Mouse (Mus musculus) midbrain, embryonic 12.5 days (tissue): Measurements from ENCODE around the gene Plin1. TPM values are rescaled to one million over a fixed set of nuclear protein-coding genes. Genes with fewer than 3 reads are reported as not detected.

Experiments used
- ATAC-seq: fragments of 200-750 bp; cut with Nextera tagmentation; 2 replicates; pipeline ENCODE4 v1.8.0; 2017; ENCODE audit warnings: low read depth, moderate TSS enrichment, moderate library complexity; ENCODE audit not compliant: low FRiP score
- H3K27ac ChIP-seq: fragments of 300-500 bp; sonication (generic); replicated peaks from 2 replicates; pipeline ENCODE4 v1.5.1; 2016; ENCODE audit warnings: mild to moderate bottlenecking
- H3K27me3 ChIP-seq: fragments of 300-500 bp; sonication (generic); 2 replicates; pipeline ENCODE4 v1.6.1; 2016; ENCODE audit warnings: mild to moderate bottlenecking
- H3K36me3 ChIP-seq: fragments of 300-500 bp; sonication (generic); 2 replicates; pipeline ENCODE4 v1.6.1; 2016
- H3K4me1 ChIP-seq: fragments of 300-500 bp; sonication (generic); 2 replicates; pipeline ENCODE4 v1.6.1; 2016
- H3K4me2 ChIP-seq: fragments of 300-500 bp; sonication (generic); replicated peaks from 2 replicates; pipeline ENCODE4 v1.6.1; 2016; ENCODE audit warnings: mild to moderate bottlenecking, moderate library complexity
- H3K4me3 ChIP-seq: fragments of 300-500 bp; sonication (generic); 2 replicates; pipeline ENCODE4 v1.5.1; 2016; ENCODE audit warnings: mild to moderate bottlenecking
- H3K9ac ChIP-seq: fragments of 300-500 bp; sonication (generic); replicated peaks from 2 replicates; pipeline ENCODE4 v1.6.1; 2016; ENCODE audit warnings: mild to moderate bottlenecking, moderate library complexity
- H3K9me3 ChIP-seq: fragments of 300-500 bp; sonication (generic); 2 replicates; pipeline ENCODE4 v1.6.1; 2016; ENCODE audit warnings: mild to moderate bottlenecking
- WGBS: fragments of 180-500 bp; shearing (Covaris S2); methylation state at CpG from one replicate; pipeline ENCODE4 v1.1.7; 2016; 5-methylcytosine and 5-hydroxymethylcytosine counted together
- polyA plus RNA-seq: library from polyadenylated mRNA; unstranded; fragments of >200 nt; fragmentation: Nextera tagmentation; extraction: Ambion mirVana; gene quantifications from 2 replicates; pipeline ENCODE4 v1.2.1, GENCODE M21; 2016

The Plin1 gene
- polyA plus RNA-seq, 1 experiment from 2014 or later, result not detected

- Histone ChIP-seq H3K9me3 (no peaks in the 10 kb centered on the region), H3K27me3 (no peaks in the 10 kb centered on the region), H3K4me2 (no peak overlapping the region), H3K9ac (no peak overlapping the region), H3K4me3 (no peak overlapping the region), H3K27ac (no peak overlapping the region), H3K36me3 (peaks cover 88% of the 10 kb centered on the region), H3K4me1 (no peaks in the 10 kb centered on the region)
- 97% methylated on average over 2 of the region's 2 CpGs for WGBS
- ATAC-seq, result no peak
These were observed 52.5 kb downstream of the Plin1 start for GRCm38 (mm10) chr7:79680231-79680630.

- Histone ChIP-seq H3K4me2 (no peak overlapping the region), H3K36me3 (peaks cover 83% of the 10 kb centered on the region), H3K9me3 (no peaks in the 10 kb centered on the region), H3K27ac (no peak overlapping the region), H3K27me3 (no peaks in the 10 kb centered on the region), H3K4me1 (no peaks in the 10 kb centered on the region), H3K4me3 (no peak overlapping the region), H3K9ac (no peak overlapping the region)
- ATAC-seq, result no peak
These were observed 53.5 kb downstream of the Plin1 start for GRCm38 (mm10) chr7:79679186-79679585.

- peaks cover 49% of the 10 kb centered on the region for H3K36me3 ChIP-seq
- no peaks in the 10 kb centered on the region for H3K27me3 ChIP-seq
- no peak for ATAC-seq
- no peaks in the 10 kb centered on the region for H3K9me3 ChIP-seq
- no peak overlapping the region for H3K27ac ChIP-seq
- H3K4me1 ChIP-seq, result no peaks in the 10 kb centered on the region
- 97% methylated on average over 4 of the region's 4 CpGs for WGBS
- H3K4me3 ChIP-seq, result no peak overlapping the region
- no peak overlapping the region for H3K4me2 ChIP-seq
- H3K9ac ChIP-seq, result no peak overlapping the region
These were observed 61.7 kb downstream of the Plin1 start for GRCm38 (mm10) chr7:79670900-79671604.

Other genes starting within 250 kb of the Plin1 start
- 1.5 and 2.2 TPM in 2 replicates for gene Rhcg, start 115.2 kb downstream of the Plin1 start, polyA plus RNA-seq
- 14.4 and 15.0 TPM in 2 replicates for gene Ticrr, start 72.7 kb downstream of the Plin1 start, polyA plus RNA-seq
- gene Kif7, start 17.2 kb downstream of the Plin1 start, polyA plus RNA-seq, result 7.2 and 7.5 TPM in 2 replicates
- gene Pex11a, start 10.2 kb upstream of the Plin1 start, polyA plus RNA-seq, result 8.1 and 8.8 TPM in 2 replicates
- 0.13 and 0.34 TPM in 2 replicates for gene Wdr93, start 10.3 kb upstream of the Plin1 start, polyA plus RNA-seq
- not detected in 2 replicates for gene Mesp1, start 60.9 kb upstream of the Plin1 start, polyA plus RNA-seq
- gene Mesp2, start 77.8 kb upstream of the Plin1 start, polyA plus RNA-seq, result 0.20 and 0.46 TPM in 2 replicates
- 2.0 and 2.3 TPM in 2 replicates for gene Anpep, start 128.2 kb upstream of the Plin1 start, polyA plus RNA-seq
- 55.3 and 55.5 TPM in 2 replicates for gene Ap3s2, start 187.7 kb upstream of the Plin1 start, polyA plus RNA-seq
- 19.2 and 21.0 TPM in 2 replicates for gene Arpin, start 202.5 kb upstream of the Plin1 start, polyA plus RNA-seq